Mouse (Mus musculus) spleen, adult 2 months (tissue): ENCODE results near the gene Ddx52.

ENCODE experiments used
- CTCF ChIP-seq: fragments of 200-500 bp; IDR thresholded peaks from 2 replicates; pipeline ENCODE4 v1.5.1; 2011; ENCODE audit warnings: mild to moderate bottlenecking, inconsistent platforms; ENCODE audit not compliant: insufficient read depth, insufficient read length, insufficient replicate concordance; ENCODE audit errors: extremely low read depth
- POLR2A ChIP-seq: fragments of 200-500 bp; IDR thresholded peaks from 2 replicates; pipeline ENCODE4 v1.6.1; 2011; ENCODE audit warnings: low read depth, low read length, inconsistent platforms

DNA sequence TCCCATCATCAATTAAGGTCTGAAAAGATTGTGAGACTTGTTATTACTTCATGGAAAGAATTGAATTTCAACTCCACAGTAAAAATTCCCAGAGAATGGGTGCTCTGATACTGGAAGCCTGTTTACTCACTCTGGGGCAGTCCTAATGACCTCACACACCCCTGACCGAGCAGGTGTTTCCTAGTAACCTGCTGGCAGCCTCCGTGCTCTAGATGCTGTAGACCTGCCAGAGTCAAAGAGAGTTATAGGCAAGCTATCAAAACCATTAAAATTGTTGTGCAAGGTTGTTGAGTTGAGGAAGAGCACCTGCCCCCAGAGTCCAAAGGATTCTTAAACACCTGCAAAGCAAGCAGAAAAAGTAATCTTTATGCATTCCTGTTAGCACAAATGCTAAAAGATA, 19.3 kb upstream of the Ddx52 start:
- TF ChIP-seq CTCF (no peak), POLR2A (no peak)
